Mouse (Mus musculus): ENCODE measurements at regions not wholly inside any gene's neighbourhood (a gene's known extent, or its start where the extent isn't known, plus 50 kb on each side); places are given as distances from the start of the nearest gene placed in this dataset.

DNA sequence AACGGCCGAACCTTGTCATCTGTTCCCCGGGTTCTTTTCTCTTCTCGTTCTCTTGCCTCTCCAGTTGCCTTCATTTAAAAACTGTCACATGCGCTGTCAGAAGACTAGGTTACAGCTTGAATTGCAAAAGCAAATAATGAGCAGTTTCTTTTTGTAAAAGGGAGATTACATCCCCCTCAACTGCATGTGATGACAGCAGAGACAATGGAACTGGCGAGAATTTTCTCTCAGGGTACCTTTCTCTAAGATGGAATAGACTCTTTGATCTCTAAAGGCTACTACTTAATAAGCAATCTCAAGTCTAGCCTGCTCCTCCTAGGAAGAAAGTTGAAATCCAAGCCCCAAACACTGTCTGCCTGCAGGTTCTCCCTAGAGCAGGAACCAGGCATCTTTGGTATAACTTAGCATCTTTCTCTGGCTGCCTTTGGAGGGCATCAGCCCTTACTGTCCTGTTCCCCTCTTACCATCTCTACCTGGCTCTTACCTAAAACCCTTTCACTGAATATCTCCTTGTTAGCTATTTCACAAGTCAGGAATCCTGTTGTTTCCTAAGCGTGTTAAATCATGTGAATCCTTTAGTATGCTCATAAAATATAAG, 424.4 kb upstream of the 5930422O12Rik start:
- H3K4me3 ChIP-seq (ENCODE audit: insufficient read depth in 1 of 2, low read depth in 1 of 2, low read length in 2 of 2, poor library complexity in 1 of 2, severe bottlenecking in 1 of 2): no peak overlapping the region
- no peaks in the 10 kb centered on the region for H3K4me1 ChIP-seq (ENCODE audit: control insufficient read depth in 2 of 2, insufficient read depth in 2 of 2, low read length in 2 of 2, poor library complexity in 1 of 2)
- TF ChIP-seq HCFC1 (IDR thresholded peaks at IDR 0.05; ENCODE audit: borderline replicate concordance, insufficient read depth, low read length) (no peak), MAFK (IDR thresholded peaks at IDR 0.05; ENCODE audit: insufficient read depth, low read depth, low read length) (no peak), CHD2 (IDR thresholded peaks at IDR 0.05; ENCODE audit: low read depth, low read length) (no peak), ZNF384 (IDR thresholded peaks at IDR 0.05; ENCODE audit: low read depth, low read length) (no peak), ZC3H11A (IDR thresholded peaks at IDR 0.05; ENCODE audit: borderline replicate concordance, low read depth, low read length) (no peak)
- no peak for DNase-seq (ENCODE audit: low read depth, low spot score)
- in situ Hi-C loops (cut with MboI; ENCODE audit: low sequenced_read_pairs in 2 of 2, unreplicated experiment in 2 of 2): no loop called here
- H3K27ac ChIP-seq (ENCODE audit: insufficient read depth, low read depth, low read length, poor library complexity, severe bottlenecking): no peak overlapping the region
- H3K9ac ChIP-seq (ENCODE audit: insufficient read depth, low read depth, low read length, poor library complexity, severe bottlenecking): no peak overlapping the region
- H3K36me3 ChIP-seq (ENCODE audit: control insufficient read depth, insufficient read depth, low read length, poor library complexity, severe bottlenecking): no peaks in the 10 kb centered on the region
- no peaks in the 10 kb centered on the region for H3K9me3 ChIP-seq (ENCODE audit: control insufficient read depth, insufficient read depth, low read depth, low read length)

DNA sequence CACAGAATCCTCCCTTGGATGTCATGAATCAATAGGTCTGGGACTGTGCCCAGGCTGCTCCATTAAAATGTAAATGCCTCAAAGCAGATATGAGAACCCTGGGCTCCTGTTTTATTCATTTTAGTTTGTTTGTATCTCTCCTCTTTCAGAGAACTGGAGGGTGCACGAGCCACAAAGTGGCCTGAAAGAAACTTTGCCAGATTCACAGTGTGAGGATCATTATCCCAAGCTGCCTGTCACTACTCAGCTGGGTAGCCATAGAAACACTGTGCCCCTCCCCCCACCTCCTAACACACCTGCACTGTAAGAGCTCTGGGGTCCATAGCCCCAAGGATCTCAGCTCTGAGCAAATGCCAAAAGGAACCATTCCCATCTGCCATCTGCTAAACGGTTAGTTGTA, 423.9 kb upstream of the 5930422O12Rik start:
- DNase-seq (ENCODE audit: low read depth, low spot score): no peak
- H3K4me1 ChIP-seq (ENCODE audit: control insufficient read depth in 2 of 2, insufficient read depth in 2 of 2, low read length in 2 of 2, poor library complexity in 1 of 2): no peaks in the 10 kb centered on the region

DNA sequence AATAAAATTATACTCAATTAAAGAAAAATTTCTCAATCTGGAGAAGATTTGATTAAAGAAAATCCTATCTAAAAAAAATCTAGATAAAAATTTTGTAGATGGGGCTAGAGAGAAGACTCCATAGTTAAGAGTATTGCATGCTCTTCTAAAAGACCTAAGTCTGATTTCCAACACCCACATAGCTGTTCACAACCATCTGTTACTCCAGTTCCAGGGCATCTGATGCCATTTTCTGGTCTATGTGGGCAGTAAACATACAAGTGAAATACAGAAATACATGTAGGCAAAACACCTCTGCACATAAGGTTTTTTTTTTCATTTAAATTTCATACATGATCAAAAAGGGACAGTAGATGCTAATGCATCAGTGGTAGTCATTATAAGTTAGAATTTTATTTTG, 418.4 kb upstream of the 5930422O12Rik start:
- TF ChIP-seq CHD2 (IDR thresholded peaks at IDR 0.05; ENCODE audit: low read depth, low read length) (no peak), ZNF384 (IDR thresholded peaks at IDR 0.05; ENCODE audit: low read depth, low read length) (no peak), HCFC1 (IDR thresholded peaks at IDR 0.05; ENCODE audit: borderline replicate concordance, insufficient read depth, low read length) (no peak), ZC3H11A (IDR thresholded peaks at IDR 0.05; ENCODE audit: borderline replicate concordance, low read depth, low read length) (no peak), MAFK (IDR thresholded peaks at IDR 0.05; ENCODE audit: insufficient read depth, low read depth, low read length) (no peak)
- DNase-seq (ENCODE audit: low read depth, low spot score): no peak
- no peak overlapping the region for H3K9ac ChIP-seq (ENCODE audit: insufficient read depth, low read depth, low read length, poor library complexity, severe bottlenecking)
- H3K27ac ChIP-seq (ENCODE audit: insufficient read depth, low read depth, low read length, poor library complexity, severe bottlenecking): no peak overlapping the region
- no peaks in the 10 kb centered on the region for H3K36me3 ChIP-seq (ENCODE audit: control insufficient read depth, insufficient read depth, low read length, poor library complexity, severe bottlenecking)
- H3K4me1 ChIP-seq (ENCODE audit: control insufficient read depth in 2 of 2, insufficient read depth in 2 of 2, low read length in 2 of 2, poor library complexity in 1 of 2): no peaks in the 10 kb centered on the region
- H3K9me3 ChIP-seq (ENCODE audit: control insufficient read depth, insufficient read depth, low read depth, low read length): no peaks in the 10 kb centered on the region
- H3K4me3 ChIP-seq (ENCODE audit: insufficient read depth in 1 of 2, low read depth in 1 of 2, low read length in 2 of 2, poor library complexity in 1 of 2, severe bottlenecking in 1 of 2): no peak overlapping the region
- in situ Hi-C loops (cut with MboI; ENCODE audit: low sequenced_read_pairs in 2 of 2, unreplicated experiment in 2 of 2): no loop called here

More for the DNA sequence above, 423.9 kb upstream of the 5930422O12Rik start:
- TF ChIP-seq ZC3H11A (IDR thresholded peaks at IDR 0.05; ENCODE audit: borderline replicate concordance, low read depth, low read length): no peak
- TF ChIP-seq MAFK (IDR thresholded peaks at IDR 0.05; ENCODE audit: insufficient read depth, low read depth, low read length): no peak
- no peak for TF ChIP-seq HCFC1 (IDR thresholded peaks at IDR 0.05; ENCODE audit: borderline replicate concordance, insufficient read depth, low read length)
- no peak for TF ChIP-seq CHD2 (IDR thresholded peaks at IDR 0.05; ENCODE audit: low read depth, low read length)
- no peak for TF ChIP-seq ZNF384 (IDR thresholded peaks at IDR 0.05; ENCODE audit: low read depth, low read length)
- Histone ChIP-seq H3K4me3 (ENCODE audit: insufficient read depth in 1 of 2, low read depth in 1 of 2, low read length in 2 of 2, poor library complexity in 1 of 2, severe bottlenecking in 1 of 2) (no peak overlapping the region), H3K27ac (ENCODE audit: insufficient read depth, low read depth, low read length, poor library complexity, severe bottlenecking) (no peak overlapping the region), H3K36me3 (ENCODE audit: control insufficient read depth, insufficient read depth, low read length, poor library complexity, severe bottlenecking) (no peaks in the 10 kb centered on the region), H3K9ac (ENCODE audit: insufficient read depth, low read depth, low read length, poor library complexity, severe bottlenecking) (no peak overlapping the region), H3K9me3 (ENCODE audit: control insufficient read depth, insufficient read depth, low read depth, low read length) (no peaks in the 10 kb centered on the region)
- in situ Hi-C loops (cut with MboI; ENCODE audit: low sequenced_read_pairs in 2 of 2, unreplicated experiment in 2 of 2): no loop called here

DNA sequence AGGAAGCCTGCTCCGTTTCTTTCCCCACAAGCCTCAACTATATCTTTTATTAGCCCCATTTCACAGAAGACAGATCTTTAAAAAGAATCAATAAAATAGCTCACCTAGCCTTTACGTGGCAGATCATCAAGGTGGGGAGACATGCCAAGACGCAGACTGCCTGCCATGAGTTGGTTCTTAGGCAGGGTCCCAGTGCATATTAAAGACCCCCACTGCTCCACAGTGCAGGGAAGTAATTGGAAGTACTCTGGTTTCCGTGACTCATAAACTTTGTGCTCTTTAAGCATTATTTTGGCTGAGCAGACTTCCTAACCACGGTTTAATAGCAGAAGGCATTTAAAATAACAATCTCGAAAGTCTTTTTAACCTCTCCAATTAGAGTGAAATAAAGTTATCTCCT, 415.7 kb upstream of the 5930422O12Rik start:
- Histone ChIP-seq H3K9ac (ENCODE audit: insufficient read depth, low read depth, low read length, poor library complexity, severe bottlenecking) (no peak overlapping the region), H3K36me3 (ENCODE audit: control insufficient read depth, insufficient read depth, low read length, poor library complexity, severe bottlenecking) (no peaks in the 10 kb centered on the region), H3K9me3 (ENCODE audit: control insufficient read depth, insufficient read depth, low read depth, low read length) (no peaks in the 10 kb centered on the region), H3K4me3 (ENCODE audit: insufficient read depth in 1 of 2, low read depth in 1 of 2, low read length in 2 of 2, poor library complexity in 1 of 2, severe bottlenecking in 1 of 2) (no peak overlapping the region), H3K27ac (ENCODE audit: insufficient read depth, low read depth, low read length, poor library complexity, severe bottlenecking) (no peak overlapping the region), H3K4me1 (ENCODE audit: control insufficient read depth in 2 of 2, insufficient read depth in 2 of 2, low read length in 2 of 2, poor library complexity in 1 of 2) (no peaks in the 10 kb centered on the region)
- no peak for DNase-seq (ENCODE audit: low read depth, low spot score)
- TF ChIP-seq CHD2 (IDR thresholded peaks at IDR 0.05; ENCODE audit: low read depth, low read length) (no peak), ZC3H11A (IDR thresholded peaks at IDR 0.05; ENCODE audit: borderline replicate concordance, low read depth, low read length) (no peak), HCFC1 (IDR thresholded peaks at IDR 0.05; ENCODE audit: borderline replicate concordance, insufficient read depth, low read length) (no peak), MAFK (IDR thresholded peaks at IDR 0.05; ENCODE audit: insufficient read depth, low read depth, low read length) (no peak), ZNF384 (IDR thresholded peaks at IDR 0.05; ENCODE audit: low read depth, low read length) (no peak)
- in situ Hi-C loops (cut with MboI; ENCODE audit: low sequenced_read_pairs in 2 of 2, unreplicated experiment in 2 of 2): no loop called here

Data from ES-E14 (cell line).